Mouse (Mus musculus) forebrain, embryonic 14.5 days (tissue): Measurements from ENCODE around the gene Mical2. TPM values are rescaled to one million over a fixed set of nuclear protein-coding genes. Genes with fewer than 3 reads are reported as not detected.

Source experiments
- ATAC-seq: fragments of 200-750 bp; cut with Nextera tagmentation; 2 replicates; pipeline ENCODE4 v1.8.0; 2017; ENCODE audit warnings: mild to moderate bottlenecking, moderate library complexity
- DNase-seq: peaks from one replicate; pipeline ENCODE4 v3.0.0-alpha.2; 2015; ENCODE audit warnings: low spot score
- H3K27ac ChIP-seq: fragments of 300-500 bp; sonication (generic); 2 replicates; pipeline ENCODE4 v1.5.1; 2014; ENCODE audit warnings: low read depth, mild to moderate bottlenecking, control low read depth, low read length, moderate library complexity
- H3K27me3 ChIP-seq: fragments of 300-500 bp; sonication (generic); replicated peaks from 2 replicates; pipeline ENCODE4 v1.6.1; 2014; ENCODE audit warnings: low read length, control low read depth, mixed read lengths; ENCODE audit not compliant: control insufficient read depth, insufficient read depth
- H3K36me3 ChIP-seq: fragments of 300-500 bp; sonication (generic); 2 replicates; pipeline ENCODE4 v1.6.1; 2014; ENCODE audit warnings: low read length, control low read depth; ENCODE audit not compliant: control insufficient read depth, insufficient read depth
- H3K4me1 ChIP-seq: fragments of 300-500 bp; sonication (generic); 2 replicates; pipeline ENCODE4 v1.6.1; 2014; ENCODE audit warnings: antibody characterized with exemption, low read length, control low read depth; ENCODE audit not compliant: control insufficient read depth, insufficient read depth
- H3K4me2 ChIP-seq: fragments of 300-500 bp; sonication (generic); 2 replicates; pipeline ENCODE4 v1.6.1; 2014; ENCODE audit warnings: mild to moderate bottlenecking, control low read depth, low read length
- H3K4me3 ChIP-seq: fragments of 300-500 bp; sonication (generic); 2 replicates; pipeline ENCODE4 v1.5.1; 2014; ENCODE audit warnings: low read depth, low read length, control low read depth
- H3K9ac ChIP-seq: fragments of 300-500 bp; sonication (generic); 2 replicates; pipeline ENCODE4 v1.6.1; 2014; ENCODE audit warnings: mild to moderate bottlenecking, low read length, control low read depth, moderate library complexity
- H3K9me3 ChIP-seq: fragments of 300-500 bp; sonication (generic); replicated peaks from 2 replicates; pipeline ENCODE4 v1.6.1; 2016; ENCODE audit warnings: low read length, control low read depth, mixed read lengths; ENCODE audit not compliant: control insufficient read depth
- WGBS: fragments of 180-500 bp; shearing (Covaris S2); extraction: QIAGEN DNeasy Blood & Tissue Kit; methylation state at CpG from one replicate; pipeline ENCODE4 v1.1.7; 2014; 5-methylcytosine and 5-hydroxymethylcytosine counted together
- polyA plus RNA-seq: library from polyadenylated mRNA; unstranded; fragments of >200 nt; fragmentation: Nextera tagmentation; extraction: Ambion mirVana; gene quantifications from 2 replicates; pipeline ENCODE4 v1.2.1, GENCODE M21; 2014

Gene Mical2
- polyA plus RNA-seq, 1 experiment from 2014 or later: 2.6 TPM

DNA sequence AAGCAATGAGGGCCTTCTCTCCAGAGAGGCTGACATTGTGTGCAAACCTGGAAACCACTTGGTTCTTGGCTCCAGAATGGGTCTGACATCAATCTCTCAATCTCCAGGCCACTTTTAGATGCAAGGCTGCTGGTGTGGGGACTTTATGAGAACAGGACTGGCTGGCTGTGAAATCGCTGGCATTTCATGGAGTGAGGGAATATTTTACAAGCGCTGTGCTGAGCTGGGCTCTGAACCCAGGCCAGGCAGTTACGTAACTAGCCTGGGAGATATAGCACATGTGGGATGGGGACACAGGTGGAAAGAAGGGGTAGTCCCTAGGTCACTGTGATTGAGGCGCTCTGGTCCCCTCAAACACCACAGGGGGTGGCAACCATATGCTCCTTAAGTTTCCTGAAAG, 33.4 kb upstream of the Mical2 start:
- Histone ChIP-seq H3K36me3 (no peaks in the 10 kb centered on the region), H3K4me1 (no peaks in the 10 kb centered on the region), H3K27ac (no peak overlapping the region), H3K4me2 (no peak overlapping the region), H3K4me3 (no peak overlapping the region), H3K9me3 (no peaks in the 10 kb centered on the region), H3K27me3 (no peaks in the 10 kb centered on the region), H3K9ac (no peak overlapping the region)
- ATAC-seq (no peak), DNase-seq (no peak)
- WGBS: 86% methylated on average over 4 of the region's 4 CpGs

DNA sequence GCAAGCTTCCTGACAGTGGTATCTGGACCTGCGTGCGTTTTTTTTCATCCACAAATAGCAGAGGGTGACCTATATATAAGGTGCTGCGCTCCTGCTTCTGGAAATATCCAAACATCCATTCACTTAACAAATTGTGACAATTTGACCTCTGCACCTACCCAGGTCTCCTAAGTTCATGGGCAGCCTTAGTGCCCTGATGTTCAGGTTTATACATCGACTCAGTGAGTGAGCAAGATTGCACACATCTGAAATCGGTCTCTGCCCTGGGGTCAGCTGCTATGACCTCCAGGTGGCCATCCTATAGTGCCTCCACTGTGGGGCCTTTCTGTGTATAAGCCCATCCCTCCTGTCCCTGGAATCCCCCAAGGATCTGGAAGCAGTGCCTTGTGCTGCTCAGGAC, 32.9 kb upstream of the Mical2 start:
- WGBS: 94% methylated on average over 5 of the region's 5 CpGs
- Histone ChIP-seq H3K4me2 (no peak overlapping the region), H3K9me3 (no peaks in the 10 kb centered on the region), H3K27ac (no peak overlapping the region), H3K4me1 (no peaks in the 10 kb centered on the region), H3K4me3 (no peak overlapping the region), H3K9ac (no peak overlapping the region), H3K36me3 (no peaks in the 10 kb centered on the region), H3K27me3 (no peaks in the 10 kb centered on the region)
- no peak for DNase-seq
- ATAC-seq: no peak

DNA sequence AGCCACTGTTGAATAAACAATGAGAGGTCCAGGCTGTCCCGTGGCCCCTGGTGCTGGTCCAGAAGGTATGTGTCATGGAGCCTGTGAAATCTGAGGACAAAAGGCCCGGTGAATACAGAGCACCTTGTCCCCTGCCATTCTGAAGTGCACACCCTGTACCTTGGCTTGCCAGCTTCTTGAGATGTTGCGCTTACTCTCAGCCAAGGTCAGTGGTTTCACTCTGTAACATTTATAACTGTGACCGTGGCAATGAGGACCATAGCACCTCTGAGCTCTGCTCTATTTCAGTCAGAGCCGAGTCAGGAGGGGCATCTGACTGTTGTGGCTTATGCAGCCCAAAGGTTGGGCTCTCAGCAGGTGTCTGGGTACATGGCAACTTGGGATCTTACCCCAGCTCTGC, 31.4 kb upstream of the Mical2 start:
- DNase-seq (no peak), ATAC-seq (no peak)
- no peaks in the 10 kb centered on the region for H3K9me3 ChIP-seq
- H3K4me3 ChIP-seq: no peak overlapping the region
- H3K27me3 ChIP-seq: no peaks in the 10 kb centered on the region
- 75% methylated on average over 5 of the region's 5 CpGs for WGBS
- H3K9ac ChIP-seq: no peak overlapping the region
- H3K27ac ChIP-seq: no peak overlapping the region
- H3K36me3 ChIP-seq: no peaks in the 10 kb centered on the region
- H3K4me1 ChIP-seq: no peaks in the 10 kb centered on the region
- H3K4me2 ChIP-seq: no peak overlapping the region

DNA sequence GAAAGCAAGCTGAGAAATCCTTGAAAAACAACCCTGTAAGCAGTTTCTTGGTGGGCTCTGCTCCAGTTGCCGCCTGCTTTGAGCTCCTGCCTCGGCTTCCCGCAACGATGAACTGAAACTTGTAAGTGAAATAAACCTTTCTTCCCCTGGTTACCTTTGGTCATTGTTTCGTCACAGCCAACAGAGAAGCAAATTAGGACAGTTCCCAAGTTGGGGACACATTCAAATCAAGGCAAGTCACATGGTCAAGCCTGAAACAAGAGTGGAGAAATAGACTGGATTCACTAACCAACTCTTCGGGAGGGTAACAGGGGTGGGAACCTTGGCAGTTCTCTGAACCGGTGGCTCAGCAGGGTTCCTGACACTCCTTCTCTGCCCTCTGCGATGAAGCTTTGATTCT, 28.2 kb upstream of the Mical2 start:
- H3K9me3 ChIP-seq: no peaks in the 10 kb centered on the region
- WGBS: 85% methylated on average over 8 of the region's 8 CpGs
- H3K36me3 ChIP-seq: no peaks in the 10 kb centered on the region

DNA sequence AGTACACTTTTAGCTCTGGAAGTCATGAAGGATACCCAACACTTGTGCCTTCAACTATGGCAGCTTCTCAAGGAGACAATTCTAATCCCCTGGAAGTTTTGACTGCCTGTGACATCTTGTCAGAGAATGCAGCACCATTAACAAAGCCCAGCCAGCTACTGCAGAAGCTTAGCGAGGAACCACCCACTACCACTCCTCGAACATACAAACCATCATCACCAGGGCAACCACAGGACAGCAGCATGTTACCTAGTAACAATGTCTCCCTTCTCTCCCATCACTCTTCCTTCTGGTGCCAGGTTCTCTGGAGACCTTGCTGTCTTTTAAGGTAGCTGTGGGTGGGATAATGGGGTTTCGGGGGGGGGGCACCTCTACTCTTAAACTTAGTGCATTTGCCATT, 26.3 kb upstream of the Mical2 start:
- Histone ChIP-seq H3K27me3 (no peaks in the 10 kb centered on the region), H3K27ac (no peak overlapping the region), H3K9ac (no peak overlapping the region), H3K4me3 (no peak overlapping the region), H3K36me3 (no peaks in the 10 kb centered on the region), H3K4me2 (no peak overlapping the region), H3K9me3 (no peaks in the 10 kb centered on the region), H3K4me1 (no peaks in the 10 kb centered on the region)
- ATAC-seq: no peak
- no peak for DNase-seq
- WGBS: 54% methylated on average over 3 of the region's 3 CpGs

More for the DNA sequence above, 28.2 kb upstream of the Mical2 start:
- no peaks in the 10 kb centered on the region for H3K4me1 ChIP-seq
- no peak overlapping the region for H3K4me2 ChIP-seq
- DNase-seq (no peak), ATAC-seq (no peak)
- no peak overlapping the region for H3K9ac ChIP-seq
- H3K27me3 ChIP-seq: no peaks in the 10 kb centered on the region
- no peak overlapping the region for H3K4me3 ChIP-seq
- H3K27ac ChIP-seq: no peak overlapping the region

DNA sequence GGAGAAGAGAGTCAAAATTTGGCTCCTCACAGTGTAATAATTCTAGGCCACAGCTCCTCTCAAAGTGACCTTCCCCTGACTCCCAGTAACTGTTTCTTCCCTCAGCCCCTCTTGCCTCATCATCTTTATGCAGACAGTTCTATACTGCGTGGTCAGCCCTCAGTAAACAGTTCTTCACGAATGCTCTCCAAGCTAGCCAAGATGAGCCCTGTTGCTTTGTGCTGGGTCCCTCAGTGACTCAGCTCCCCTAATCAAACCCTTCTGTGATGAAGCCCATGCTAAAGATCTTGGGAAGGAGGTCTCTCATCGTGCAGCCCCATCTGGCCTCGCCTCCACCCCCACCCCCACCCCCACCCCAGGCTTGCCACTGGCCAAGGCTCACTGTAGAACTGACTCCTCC, 24.9 kb upstream of the Mical2 start:
- H3K4me3 ChIP-seq: no peak overlapping the region
- DNase-seq: no peak
- H3K36me3 ChIP-seq: no peaks in the 10 kb centered on the region
- no peak for ATAC-seq
- H3K9me3 ChIP-seq: no peaks in the 10 kb centered on the region
- H3K4me1 ChIP-seq: no peaks in the 10 kb centered on the region
- H3K9ac ChIP-seq: no peak overlapping the region
- WGBS: 52% methylated on average over 4 of the region's 4 CpGs
- H3K27ac ChIP-seq: no peak overlapping the region
- no peaks in the 10 kb centered on the region for H3K27me3 ChIP-seq
- no peak overlapping the region for H3K4me2 ChIP-seq

DNA sequence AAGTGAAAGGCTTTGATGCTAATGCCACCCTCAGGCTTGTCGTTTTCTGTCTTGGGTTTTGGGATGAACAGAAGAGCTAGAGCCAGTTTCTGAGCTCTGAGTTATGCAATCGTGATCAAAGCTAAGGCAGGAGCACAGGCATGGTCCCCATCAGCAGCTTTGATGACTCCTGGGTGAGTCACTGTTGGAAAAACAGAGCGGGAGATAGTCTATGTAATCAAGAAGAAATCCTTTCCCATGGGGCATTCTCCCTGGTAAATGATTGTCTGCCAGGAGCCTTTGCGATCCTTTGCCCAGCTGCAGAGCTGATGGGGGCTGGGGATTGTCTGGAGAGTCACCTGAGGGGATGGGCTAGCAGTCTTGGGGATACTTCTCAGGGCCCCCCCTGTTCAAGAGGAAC, 23.5 kb upstream of the Mical2 start:
- Histone ChIP-seq H3K36me3 (no peaks in the 10 kb centered on the region), H3K4me1 (no peaks in the 10 kb centered on the region), H3K9ac (no peak overlapping the region), H3K27me3 (no peaks in the 10 kb centered on the region), H3K9me3 (no peaks in the 10 kb centered on the region), H3K4me3 (no peak overlapping the region), H3K4me2 (no peak overlapping the region), H3K27ac (no peak overlapping the region)
- no peak for DNase-seq
- no peak for ATAC-seq
- WGBS: 77% methylated on average over 4 of the region's 4 CpGs

DNA sequence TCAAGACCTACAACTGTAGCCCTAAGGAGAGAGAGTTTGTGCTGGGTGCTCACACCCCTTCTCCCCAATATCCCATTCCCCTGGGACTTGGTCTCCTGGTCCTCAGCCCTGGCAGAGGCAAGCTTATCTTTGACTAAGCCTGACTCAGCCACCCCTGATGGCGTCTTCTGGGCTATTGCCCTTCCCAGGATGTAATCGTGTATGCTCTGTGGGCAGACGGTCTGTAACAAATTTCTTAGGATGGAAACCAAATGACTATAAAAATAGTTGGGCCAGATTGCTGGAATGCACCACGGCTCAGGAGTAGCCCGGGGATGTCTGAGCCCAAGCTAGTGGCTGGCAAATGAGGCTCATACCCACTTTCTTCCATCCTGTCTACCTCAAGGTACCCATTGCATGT, 22.8 kb upstream of the Mical2 start:
- Histone ChIP-seq H3K4me2 (no peak overlapping the region), H3K9ac (no peak overlapping the region), H3K4me1 (no peaks in the 10 kb centered on the region), H3K36me3 (no peaks in the 10 kb centered on the region), H3K27me3 (no peaks in the 10 kb centered on the region), H3K9me3 (no peaks in the 10 kb centered on the region), H3K27ac (no peak overlapping the region), H3K4me3 (no peak overlapping the region)
- ATAC-seq (no peak), DNase-seq (no peak)
- 89% methylated on average over 5 of the region's 5 CpGs for WGBS

DNA sequence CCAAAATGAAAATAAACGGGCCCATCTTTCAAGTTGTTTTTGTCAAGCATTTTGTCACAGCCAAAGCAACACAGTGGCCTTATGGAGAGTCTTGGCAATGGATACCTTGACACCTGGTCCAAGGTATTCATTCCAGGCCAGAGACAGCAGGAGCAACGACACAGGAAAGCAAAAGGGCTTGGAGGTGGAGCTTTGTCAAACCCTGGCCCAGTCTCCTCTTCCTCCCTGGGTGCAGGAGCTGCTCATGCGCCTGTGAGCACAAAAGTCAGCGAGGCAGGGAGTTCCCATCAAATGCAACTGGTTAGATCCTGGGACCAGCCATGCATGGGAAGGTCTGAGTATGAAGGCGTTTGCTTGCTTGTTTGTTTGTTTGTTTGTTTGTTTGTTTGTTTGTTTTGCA, 21.7 kb upstream of the Mical2 start:
- peak; percentile 23 for DNase-seq
- Histone ChIP-seq H3K27ac (no peak overlapping the region), H3K4me1 (no peaks in the 10 kb centered on the region), H3K27me3 (no peaks in the 10 kb centered on the region), H3K4me3 (no peak overlapping the region), H3K36me3 (no peaks in the 10 kb centered on the region), H3K9ac (no peak overlapping the region), H3K4me2 (no peak overlapping the region), H3K9me3 (no peaks in the 10 kb centered on the region)
- WGBS: 75% methylated on average over 5 of the region's 5 CpGs
- no peak for ATAC-seq
